Mouse (Mus musculus): ENCODE data around the gene Capn11.
"Not testable (repeated sequence)": the region's sequence is repeated elsewhere in the genome, so short reads cannot be mapped to it uniquely, and the experiment has no call there.

Gene Capn11

GRCm38 (mm10) chr17:45628885-45629855 is 30.0 kb downstream of the Capn11 start:
- no peak for DNase-seq (ENCODE audit: low read depth)

GRCm38 (mm10) chr17:45628160-45628559 is 31.0 kb downstream of the Capn11 start:
- no peak for DNase-seq (ENCODE audit: low read depth)

- peak; percentile 86 for DNase-seq (ENCODE audit: low read depth)
These were observed 32.5 kb downstream of the Capn11 start for GRCm38 (mm10) chr17:45626577-45627134.

- DNase-seq (ENCODE audit: low read depth) = not testable (repeated sequence)
These were observed 35.7 kb downstream of the Capn11 start for GRCm38 (mm10) chr17:45623425-45623824.

- DNase-seq (ENCODE audit: low read depth) = no peak
These were observed 39.5 kb downstream of the Capn11 start for GRCm38 (mm10) chr17:45619386-45620256.

GRCm38 (mm10) chr17:45618941-45619385 is 40.2 kb downstream of the Capn11 start:
- DNase-seq (ENCODE audit: low read depth) = no peak

- DNase-seq (ENCODE audit: low read depth) = no peak
These were observed 41.5 kb downstream of the Capn11 start for GRCm38 (mm10) chr17:45617655-45618054.

- DNase-seq (ENCODE audit: low read depth) = no peak
These were observed 42.4 kb downstream of the Capn11 start for GRCm38 (mm10) chr17:45616679-45617078.

GRCm38 (mm10) chr17:45616046-45616650 is 43.0 kb downstream of the Capn11 start:
- no peak for DNase-seq (ENCODE audit: low read depth)

GRCm38 (mm10) chr17:45612921-45613320 is 46.2 kb downstream of the Capn11 start:
- DNase-seq (ENCODE audit: low read depth) = no peak

GRCm38 (mm10) chr17:45612008-45612407 is 47.1 kb downstream of the Capn11 start:
- DNase-seq (ENCODE audit: low read depth) = no peak

GRCm38 (mm10) chr17:45610144-45610866 is 48.8 kb downstream of the Capn11 start:
- DNase-seq (ENCODE audit: low read depth) = no peak

GRCm38 (mm10) chr17:45608396-45608795 is 50.7 kb downstream of the Capn11 start:
- no peak for DNase-seq (ENCODE audit: low read depth)

GRCm38 (mm10) chr17:45606992-45607879 is 51.9 kb downstream of the Capn11 start:
- no peak for DNase-seq (ENCODE audit: low read depth)

- no peak for DNase-seq (ENCODE audit: low read depth)
These were observed 56.1 kb downstream of the Capn11 start for GRCm38 (mm10) chr17:45602984-45603383.

GRCm38 (mm10) chr17:45601877-45602304 is 57.2 kb downstream of the Capn11 start, which contains the start of gene Mymx:
Gene Mymx, minus strand, starts transcription at chr17:45602102.
- no peak for DNase-seq (ENCODE audit: low read depth)

GRCm38 (mm10) chr17:45601325-45601724 is 57.8 kb downstream of the Capn11 start:
- DNase-seq (ENCODE audit: low read depth) = no peak

- DNase-seq (ENCODE audit: low read depth) = no peak
These were observed 58.9 kb downstream of the Capn11 start for GRCm38 (mm10) chr17:45600267-45600666.

- no peak for DNase-seq (ENCODE audit: low read depth)
These were observed 59.5 kb downstream of the Capn11 start, which contains the start of gene Slc29a1 for GRCm38 (mm10) chr17:45599446-45600242. Gene Slc29a1, minus strand, starts transcription at chr17:45599606.
